Mouse (Mus musculus): Measurements from ENCODE around the gene Capn8.

Capn8 gene

DNA sequence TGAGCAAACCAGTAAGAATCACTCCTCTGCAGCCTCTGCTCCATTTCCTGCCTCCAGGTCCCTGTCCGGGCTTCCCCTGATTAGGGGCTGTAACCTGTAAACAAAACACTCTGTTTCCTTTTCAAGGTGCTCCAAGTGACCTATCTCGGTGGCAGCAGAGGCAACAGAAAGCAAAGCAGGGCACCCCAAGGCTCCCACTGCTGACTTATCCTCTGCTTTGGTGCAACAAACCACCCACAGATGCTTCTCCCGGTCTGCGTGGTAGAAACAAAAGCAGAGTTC, 106.5 kb downstream of the Capn8 start:
- no peak for DNase-seq (ENCODE audit: low read depth in 2 of 2, low spot score in 2 of 2)

DNA sequence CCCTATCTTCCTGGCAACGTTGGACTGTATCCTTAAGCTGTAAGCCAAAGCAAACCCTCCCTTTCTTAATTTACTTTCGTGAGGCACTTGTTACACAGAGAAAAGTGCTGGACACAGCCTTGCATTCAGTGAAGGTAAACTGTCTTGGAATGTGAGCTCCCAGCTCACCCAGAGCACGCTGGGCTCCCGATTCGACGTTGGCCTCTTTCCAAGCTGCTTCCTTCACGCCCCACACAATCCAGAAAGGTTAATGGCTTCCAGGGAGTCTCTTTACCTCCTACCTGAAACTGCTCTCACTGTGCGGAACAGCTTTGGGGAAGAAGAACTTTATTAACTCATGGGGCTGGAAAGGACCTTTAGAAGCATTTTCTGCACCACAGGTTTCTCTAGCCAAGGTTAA, 110.5 kb downstream of the Capn8 start:
- DNase-seq (ENCODE audit: low read depth in 2 of 2, low spot score in 2 of 2) = no peak

DNA sequence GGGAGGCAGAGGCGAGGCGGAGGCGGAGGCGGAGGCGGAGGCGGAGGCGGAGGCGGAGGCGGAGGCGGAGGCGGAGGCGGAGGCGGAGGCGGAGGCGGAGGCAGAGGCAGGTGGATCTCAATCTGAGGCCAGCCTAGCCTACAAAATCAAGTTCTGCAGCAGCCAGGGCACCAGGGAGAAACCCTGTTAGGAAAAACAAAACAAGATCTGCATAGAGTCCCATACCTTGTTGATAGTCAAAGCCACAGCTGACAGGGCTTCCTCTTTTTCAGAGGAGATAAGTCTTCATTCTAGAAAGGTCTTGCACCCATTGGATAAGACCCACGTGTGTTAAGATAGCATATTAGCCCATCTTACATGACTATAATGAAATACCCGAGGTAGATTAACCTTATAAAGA, 113.3 kb downstream of the Capn8 start:
- no peak for DNase-seq (ENCODE audit: low read depth in 2 of 2, low spot score in 2 of 2)

DNA sequence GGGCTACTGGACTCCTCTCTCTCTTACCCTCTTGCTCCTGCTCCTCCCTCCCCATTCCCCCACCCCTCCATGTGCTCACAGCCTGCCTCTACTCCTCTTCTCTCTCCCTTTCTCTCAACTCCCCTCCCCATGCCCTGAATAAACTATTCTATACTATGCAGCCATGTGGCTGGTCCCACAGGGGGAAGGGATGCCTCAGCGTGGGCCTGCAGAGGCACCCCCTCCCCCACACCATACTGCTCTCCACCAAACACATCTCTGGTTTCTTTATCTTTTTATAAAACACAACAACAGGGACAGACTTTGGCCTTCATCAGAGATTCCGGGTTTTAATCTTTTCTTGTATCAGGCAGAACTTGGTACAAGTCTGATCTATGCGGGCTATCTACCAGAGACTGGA, 114.4 kb downstream of the Capn8 start:
- DNase-seq (ENCODE audit: low read depth in 2 of 2, low spot score in 2 of 2) = no peak

DNA sequence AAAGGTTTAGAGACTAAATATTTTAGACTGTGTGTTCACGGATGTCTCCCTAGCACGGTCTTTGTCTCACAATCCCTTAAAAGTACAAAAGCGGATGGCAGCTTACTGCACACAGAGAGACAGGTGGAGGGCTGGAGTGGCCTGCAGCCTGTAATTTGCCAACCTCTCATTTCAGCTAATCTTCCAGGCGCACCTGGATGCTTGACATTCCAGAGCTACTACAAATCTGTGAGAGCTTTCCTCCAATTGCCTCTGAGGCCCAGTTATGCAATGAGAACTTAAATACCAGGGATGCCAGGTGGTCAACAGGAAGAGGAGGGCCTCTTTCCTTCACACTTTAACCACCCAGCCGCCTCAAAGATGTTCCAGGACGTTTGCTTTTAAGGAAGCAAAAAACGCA, 114.8 kb downstream of the Capn8 start:
- DNase-seq (ENCODE audit: low read depth in 2 of 2, low spot score in 2 of 2) = no peak

Data from CD8-positive naive resting alpha-beta T cell, adult 2 months (primary cell).